Mouse (Mus musculus): ENCODE results near the gene Lrrc39. TPM values are rescaled to one million over a fixed set of nuclear protein-coding genes. Genes with fewer than 3 reads are reported as not detected.

The Lrrc39 gene
- not detected for total RNA-seq (2023)

DNA sequence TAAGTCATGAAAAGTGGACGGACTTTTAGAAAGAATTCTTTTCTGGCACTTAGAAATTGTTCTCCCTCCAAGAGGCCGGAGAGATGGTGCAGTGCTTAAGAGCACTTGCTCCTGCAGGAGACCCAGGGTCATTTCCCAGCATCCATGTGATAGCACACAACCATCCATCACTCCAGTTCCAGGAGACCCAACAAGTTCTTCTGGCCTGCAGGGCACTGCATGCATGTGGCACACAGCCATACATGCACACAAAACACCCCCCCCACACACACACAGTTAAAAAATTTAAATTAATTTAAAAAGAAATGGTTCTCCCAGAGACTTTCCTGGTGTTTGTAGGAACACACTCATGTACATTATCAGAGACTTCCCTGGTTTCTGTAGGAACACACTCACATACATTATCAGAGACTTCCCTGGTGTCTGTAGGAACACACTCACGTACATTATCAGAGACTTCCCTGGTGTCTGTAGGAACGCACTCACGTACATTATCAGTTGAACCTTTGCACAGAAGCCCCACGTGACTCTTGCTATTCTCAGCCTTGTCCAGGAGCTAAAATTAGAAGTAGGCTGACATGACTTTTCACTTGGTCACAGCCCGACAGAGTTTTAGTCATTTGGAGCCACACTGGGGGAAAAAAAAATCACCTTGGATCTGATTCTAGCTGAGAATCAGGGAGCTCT, at the start of gene Lrrc39:
TSS of gene Lrrc39 (plus strand) at position 566 of the 687 bp plus-strand sequence.

DNA sequence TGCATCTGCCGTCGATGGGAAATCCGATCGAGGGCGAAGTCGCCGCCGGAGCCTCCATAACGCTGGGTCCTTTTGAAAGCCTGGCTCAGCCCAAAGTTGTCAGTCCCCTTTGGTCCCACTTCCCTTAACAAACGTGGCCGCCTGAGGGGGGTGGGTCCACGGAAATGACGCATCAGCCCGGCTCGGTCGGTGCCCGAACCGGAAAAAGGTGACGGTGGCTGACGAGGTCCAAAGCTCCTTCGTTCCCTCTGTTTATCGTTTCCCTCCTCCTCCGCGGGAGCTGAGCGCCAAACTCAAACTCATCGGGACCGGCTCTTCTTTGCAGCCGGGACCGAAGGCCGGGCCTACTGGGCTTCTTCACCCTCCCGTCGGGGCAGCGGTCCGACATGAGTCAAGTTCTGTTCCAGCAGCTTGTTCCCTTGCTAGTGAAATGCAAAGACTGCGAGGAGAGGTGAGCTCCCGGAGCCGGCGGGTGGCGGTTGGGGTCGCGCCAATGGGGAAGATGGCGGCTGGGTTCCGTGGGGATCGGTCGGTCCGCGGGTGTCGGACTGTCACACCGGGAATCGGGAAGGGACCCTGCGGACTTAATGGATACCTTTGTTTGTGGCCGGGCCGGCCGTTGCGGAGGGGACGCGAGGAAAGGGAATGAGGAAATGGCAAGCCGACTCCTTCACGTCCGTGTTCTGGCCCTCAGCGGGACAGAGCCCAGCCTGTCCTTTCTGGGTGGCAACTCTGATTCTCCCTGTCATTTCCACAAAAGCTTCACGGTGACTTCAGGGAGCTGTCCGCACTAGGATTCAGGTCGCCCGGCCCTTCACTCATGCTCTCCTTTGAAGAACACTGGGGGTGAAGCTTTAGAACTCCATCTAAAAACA, 32.2 kb downstream of the Lrrc39 start, which contains the start of gene Sass6:
TSS of gene Sass6 (plus strand) at position 255 of the 875 bp plus-strand sequence.

DNA sequence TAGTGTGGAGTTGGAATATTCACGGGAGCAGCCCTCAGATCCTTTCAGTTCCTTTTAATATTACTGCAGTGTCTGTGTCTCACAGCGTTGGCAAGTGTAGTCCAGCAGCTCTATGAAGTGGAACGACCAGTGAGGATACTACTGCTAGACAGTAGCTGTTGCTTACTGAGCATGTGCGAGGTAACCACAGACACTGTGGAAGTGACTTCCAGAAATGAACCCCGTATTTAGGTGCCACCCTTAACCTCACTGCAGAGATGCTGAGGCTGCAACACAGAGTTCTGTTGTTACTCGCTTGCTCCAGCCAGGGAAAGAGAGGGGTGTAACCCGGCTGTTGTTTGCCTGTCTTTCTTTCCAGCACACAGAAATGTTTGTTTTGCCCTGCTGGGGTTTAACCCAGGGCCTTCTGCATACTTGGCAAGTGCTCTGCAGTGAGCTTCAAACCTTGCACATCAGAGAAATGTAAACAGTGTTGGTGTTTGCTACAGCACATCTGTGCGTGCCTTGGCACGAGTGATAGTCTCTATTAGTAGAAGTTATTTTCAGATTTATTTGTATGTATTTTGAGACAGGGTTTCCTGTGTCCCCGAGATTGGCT, 51.6 kb downstream of the Lrrc39 start, which contains the start of gene Trmt13:
TSS of gene Trmt13 (minus strand) at position 293 of the 598 bp plus-strand sequence.

Other genes starting within 250 kb of the Lrrc39 start
- gene Cdc14a, start 138.9 kb upstream of the Lrrc39 start, total RNA-seq (2023) = 10 to 100 TPM; 37.7 to 41.7 TPM
- 10 to 100 TPM; 24.3 to 27.9 TPM for gene Rtca, start 54.8 kb upstream of the Lrrc39 start, total RNA-seq (2023)
- 10 to 100 TPM; 13.8 to 15.8 TPM for gene Dbt, start 49.9 kb upstream of the Lrrc39 start, total RNA-seq (2023)
- gene Sass6, start 32.0 kb downstream of the Lrrc39 start, total RNA-seq (2023) = 10 to 100 TPM; 12.7 to 13.7 TPM
- 10 to 100 TPM; 41.1 to 43.2 TPM for gene Trmt13, start 51.6 kb downstream of the Lrrc39 start, total RNA-seq (2023)
- gene Mfsd14a, start 99.7 kb downstream of the Lrrc39 start, total RNA-seq (2023) = 10 to 100 TPM; 81.0 to 87.4 TPM
- gene Gm43191, start 118.3 kb downstream of the Lrrc39 start, total RNA-seq (2023) = not detected
- 10 to 100 TPM; 22.5 to 25.0 TPM for gene Slc35a3, start 149.9 kb downstream of the Lrrc39 start, total RNA-seq (2023)
- gene Agl, start 245.2 kb downstream of the Lrrc39 start, total RNA-seq (2023) = 10 to 100 TPM; 13.4 to 19.5 TPM

Measured in B cell, adult 67 days (primary cell).